Mouse (Mus musculus) erythroblast, embryonic 14.5 days (primary cell): ENCODE results near the gene Cep128. TPM values are rescaled to one million over a fixed set of nuclear protein-coding genes. Genes with fewer than 3 reads are reported as not detected.

ENCODE experiments used
- H3K27me3 ChIP-seq: 2 replicates; pipeline ENCODE4 v1.6.1; 2012; ENCODE audit warnings: inconsistent platforms; ENCODE audit not compliant: control insufficient read depth
- H3K36me3 ChIP-seq: 2 replicates; pipeline ENCODE4 v1.6.1; 2012; ENCODE audit warnings: mild to moderate bottlenecking, inconsistent platforms; ENCODE audit not compliant: control insufficient read depth
- H3K4me1 ChIP-seq: 2 replicates; pipeline ENCODE4 v1.6.1; 2012; ENCODE audit warnings: inconsistent platforms; ENCODE audit not compliant: control insufficient read depth
- H3K4me3 ChIP-seq: replicated peaks from 2 replicates; pipeline ENCODE3; 2012; ENCODE audit warnings: moderate library complexity, mild to moderate bottlenecking, inconsistent platforms
- H3K9me3 ChIP-seq: 2 replicates; pipeline ENCODE4 v1.6.1; 2012; ENCODE audit warnings: low read length, inconsistent platforms, mixed read lengths; ENCODE audit not compliant: control insufficient read depth
- GATA1 ChIP-seq: IDR thresholded peaks from 2 replicates; pipeline ENCODE4 v1.6.1; 2012; ENCODE audit warnings: low read length, inconsistent platforms, mixed read lengths
- TAL1 ChIP-seq: IDR thresholded peaks from 3 replicates; pipeline ENCODE4 v1.6.1; 2012; ENCODE audit warnings: low read length, inconsistent platforms, mixed read lengths
- polyA plus RNA-seq: library from polyadenylated mRNA; stranded (reverse); fragments of >175 nt; gene quantifications from 2 replicates; pipeline ENCODE4 v1.2.3, GENCODE M21; 2012

Cep128 gene
- polyA plus RNA-seq, 1 experiment, result 1.4 TPM

GRCm38 (mm10) chr12:91315026-91315425, 69.2 kb downstream of the Cep128 start:
- no peak overlapping the region for H3K4me3 ChIP-seq
- TF ChIP-seq GATA1 (no peak), TAL1 (no peak)
- H3K27me3 ChIP-seq, result no peaks in the 10 kb centered on the region
- H3K9me3 ChIP-seq, result no peaks in the 10 kb centered on the region
- no peaks in the 10 kb centered on the region for H3K4me1 ChIP-seq
- peaks cover 44% of the 10 kb centered on the region for H3K36me3 ChIP-seq

GRCm38 (mm10) chr12:91313974-91314587, 70.1 kb downstream of the Cep128 start:
- no peak for TF ChIP-seq GATA1
- TF ChIP-seq TAL1, result no peak
- no peak overlapping the region for H3K4me3 ChIP-seq
- peaks cover 43% of the 10 kb centered on the region for H3K36me3 ChIP-seq

GRCm38 (mm10) chr12:91312591-91312990, 71.6 kb downstream of the Cep128 start:
- TF ChIP-seq GATA1, result no peak
- TF ChIP-seq TAL1, result no peak
- H3K4me3 ChIP-seq, result no peak overlapping the region
- H3K36me3 ChIP-seq, result peaks cover 38% of the 10 kb centered on the region

More at GRCm38 (mm10) chr12:91313974-91314587, 70.1 kb downstream of the Cep128 start:
- Histone ChIP-seq H3K9me3 (no peaks in the 10 kb centered on the region), H3K27me3 (no peaks in the 10 kb centered on the region), H3K4me1 (no peaks in the 10 kb centered on the region)

GRCm38 (mm10) chr12:91307733-91308132, 76.5 kb downstream of the Cep128 start:
- no peak for TF ChIP-seq TAL1
- no peak for TF ChIP-seq GATA1
- H3K9me3 ChIP-seq, result no peaks in the 10 kb centered on the region
- no peak overlapping the region for H3K4me3 ChIP-seq
- H3K36me3 ChIP-seq, result peaks cover 37% of the 10 kb centered on the region
- H3K4me1 ChIP-seq, result peaks cover 7% of the 10 kb centered on the region
- no peaks in the 10 kb centered on the region for H3K27me3 ChIP-seq

More at GRCm38 (mm10) chr12:91312591-91312990, 71.6 kb downstream of the Cep128 start:
- H3K4me1 ChIP-seq, result peaks cover 6% of the 10 kb centered on the region
- no peaks in the 10 kb centered on the region for H3K27me3 ChIP-seq
- no peaks in the 10 kb centered on the region for H3K9me3 ChIP-seq

- peaks cover 40% of the 10 kb centered on the region for H3K36me3 ChIP-seq
These were observed 78.4 kb downstream of the Cep128 start for GRCm38 (mm10) chr12:91305769-91306168.

GRCm38 (mm10) chr12:91305038-91305437, 79.2 kb downstream of the Cep128 start:
- Histone ChIP-seq H3K27me3 (no peaks in the 10 kb centered on the region), H3K9me3 (no peaks in the 10 kb centered on the region), H3K4me1 (peaks cover 7% of the 10 kb centered on the region), H3K36me3 (peaks cover 40% of the 10 kb centered on the region), H3K4me3 (no peak overlapping the region)
- TF ChIP-seq GATA1 (no peak), TAL1 (no peak)

More at GRCm38 (mm10) chr12:91305769-91306168, 78.4 kb downstream of the Cep128 start:
- no peak for TF ChIP-seq TAL1
- TF ChIP-seq GATA1, result no peak
- H3K9me3 ChIP-seq, result no peaks in the 10 kb centered on the region
- H3K4me3 ChIP-seq, result no peak overlapping the region
- H3K27me3 ChIP-seq, result no peaks in the 10 kb centered on the region
- H3K4me1 ChIP-seq, result peaks cover 7% of the 10 kb centered on the region

GRCm38 (mm10) chr12:91298700-91299099, 85.5 kb downstream of the Cep128 start:
- H3K36me3 ChIP-seq, result peaks cover 65% of the 10 kb centered on the region
- no peaks in the 10 kb centered on the region for H3K27me3 ChIP-seq
- H3K4me3 ChIP-seq, result no peak overlapping the region
- no peak for TF ChIP-seq TAL1
- TF ChIP-seq GATA1, result no peak
- H3K4me1 ChIP-seq, result peaks cover 28% of the 10 kb centered on the region
- no peaks in the 10 kb centered on the region for H3K9me3 ChIP-seq

- TF ChIP-seq TAL1 (peak; percentile 62), GATA1 (no peak; the same call in 1 of the 2 replicates)
- H3K4me3 ChIP-seq, result no peak overlapping the region
- H3K4me1 ChIP-seq, result peaks cover 28% of the 10 kb centered on the region
- no peaks in the 10 kb centered on the region for H3K27me3 ChIP-seq
- H3K36me3 ChIP-seq, result peaks cover 76% of the 10 kb centered on the region
- no peaks in the 10 kb centered on the region for H3K9me3 ChIP-seq
These were observed 88.3 kb downstream of the Cep128 start for GRCm38 (mm10) chr12:91295870-91296269.

GRCm38 (mm10) chr12:91295436-91295835, 88.8 kb downstream of the Cep128 start:
- Histone ChIP-seq H3K27me3 (no peaks in the 10 kb centered on the region), H3K9me3 (no peaks in the 10 kb centered on the region), H3K4me3 (no peak overlapping the region), H3K36me3 (peaks cover 78% of the 10 kb centered on the region), H3K4me1 (peaks cover 28% of the 10 kb centered on the region)
- TF ChIP-seq TAL1 (no peak), GATA1 (no peak)
